Mouse (Mus musculus): ENCODE data around the gene 1600014C10Rik. TPM values are rescaled to one million over a fixed set of nuclear protein-coding genes. Genes with fewer than 3 reads are reported as not detected.

Gene 1600014C10Rik
- polyA plus RNA-seq, 1 experiment from 2014 or later, result 18.2 TPM

DNA sequence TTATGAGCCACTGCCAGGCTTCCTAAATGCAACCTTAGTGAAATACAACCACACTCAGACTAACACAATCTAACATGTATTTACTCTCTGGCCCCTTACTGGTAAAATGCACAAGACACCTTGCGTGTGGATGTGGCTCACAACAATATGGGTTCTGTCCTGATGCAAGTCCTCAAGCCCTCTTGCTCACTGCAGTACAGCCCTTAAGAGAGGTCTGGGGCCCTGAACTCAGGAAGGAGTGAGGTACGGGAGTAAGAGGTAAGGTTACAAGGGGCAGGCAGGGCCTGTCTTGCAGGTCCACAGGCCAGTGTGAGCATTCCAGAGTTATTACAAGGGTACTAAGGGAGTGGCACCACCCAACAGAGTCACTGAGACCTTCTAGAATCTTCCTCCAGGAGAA lies 43.2 kb downstream of the 1600014C10Rik start:
- Histone ChIP-seq H3K27ac (ENCODE audit: low read depth, low read length) (no peak overlapping the region; the same call in 1 of the 2 replicates), H3K27me3 (replicated peaks; ENCODE audit: control insufficient read depth, insufficient read depth, low read length) (peaks cover 14% of the 10 kb centered on the region; the same call in 1 of the 2 replicates), H3K4me1 (replicated peaks; ENCODE audit: control insufficient read depth, insufficient read depth, low read length) (no peaks in the 10 kb centered on the region), H3K4me2 (replicated peaks; ENCODE audit: low read depth) (peak overlapping the region; percentile 92; the same call in 1 of the 2 replicates), H3K36me3 (ENCODE audit: control insufficient read depth, insufficient read depth) (no peaks in the 10 kb centered on the region; the same call in 1 of the 2 replicates), H3K9me3 (ENCODE audit: control insufficient read depth) (no peaks in the 10 kb centered on the region), H3K4me3 (ENCODE audit: low read depth, low read length) (peak overlapping the region; percentile 72; the same call in 1 of the 2 replicates), H3K9ac (ENCODE audit: low read depth, low read length) (no peak overlapping the region)
- no peak for ATAC-seq
- WGBS, result 66% methylated on average over 2 of the region's 2 CpGs
- no peak for TF ChIP-seq CTCF (IDR thresholded peaks at IDR 0.05; ENCODE audit: low read depth)

DNA sequence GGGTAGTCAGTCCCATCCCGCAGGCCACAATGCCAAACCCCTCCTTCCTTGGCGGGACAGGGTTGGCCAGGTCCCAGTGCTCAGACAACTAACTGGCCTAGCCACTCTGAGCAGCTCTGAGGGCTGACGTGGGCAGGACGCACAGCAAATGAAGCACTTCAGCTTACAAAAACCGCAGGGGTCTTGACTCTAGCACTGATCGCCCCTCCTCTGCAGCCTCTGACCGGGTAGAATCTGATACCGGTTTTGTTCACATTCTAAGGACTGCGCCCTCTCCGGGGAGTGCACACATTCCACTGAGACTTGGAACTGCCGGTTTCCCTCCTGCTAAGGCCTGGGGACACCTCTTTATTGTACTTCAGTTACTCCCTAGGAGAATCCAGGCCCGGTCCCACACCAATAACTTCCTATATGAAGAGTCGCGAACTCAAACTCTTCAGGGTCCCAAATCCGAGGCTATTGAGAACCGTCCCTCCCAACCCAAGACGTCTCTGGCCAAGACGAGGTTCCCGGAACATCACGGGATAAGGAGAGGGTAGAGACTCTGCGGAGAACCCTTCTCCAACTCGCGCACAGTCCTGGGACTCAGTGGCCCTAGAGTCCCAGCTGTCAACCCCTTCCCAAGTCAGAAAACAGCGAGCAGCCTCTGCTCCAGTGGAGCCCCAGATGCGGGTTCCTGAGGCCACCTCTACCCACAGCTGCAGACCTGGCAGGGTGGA lies 44.3 kb downstream of the 1600014C10Rik start:
- Histone ChIP-seq H3K4me3 (ENCODE audit: low read depth, low read length) (peak overlapping the region; percentile 72), H3K4me1 (replicated peaks; ENCODE audit: control insufficient read depth, insufficient read depth, low read length) (no peaks in the 10 kb centered on the region), H3K9ac (ENCODE audit: low read depth, low read length) (peak overlapping the region; percentile 76), H3K27me3 (replicated peaks; ENCODE audit: control insufficient read depth, insufficient read depth, low read length) (peaks cover 14% of the 10 kb centered on the region; the same call in 1 of the 2 replicates), H3K36me3 (ENCODE audit: control insufficient read depth, insufficient read depth) (no peaks in the 10 kb centered on the region), H3K9me3 (ENCODE audit: control insufficient read depth) (no peaks in the 10 kb centered on the region), H3K4me2 (replicated peaks; ENCODE audit: low read depth) (peak overlapping the region; percentile 92), H3K27ac (ENCODE audit: low read depth, low read length) (peak overlapping the region; percentile 84)
- peak; percentile 44 for ATAC-seq
- TF ChIP-seq CTCF (IDR thresholded peaks at IDR 0.05; ENCODE audit: low read depth), result peak; percentile 51
- WGBS, result under 1% methylated on average over 25 of the region's 25 CpGs

DNA sequence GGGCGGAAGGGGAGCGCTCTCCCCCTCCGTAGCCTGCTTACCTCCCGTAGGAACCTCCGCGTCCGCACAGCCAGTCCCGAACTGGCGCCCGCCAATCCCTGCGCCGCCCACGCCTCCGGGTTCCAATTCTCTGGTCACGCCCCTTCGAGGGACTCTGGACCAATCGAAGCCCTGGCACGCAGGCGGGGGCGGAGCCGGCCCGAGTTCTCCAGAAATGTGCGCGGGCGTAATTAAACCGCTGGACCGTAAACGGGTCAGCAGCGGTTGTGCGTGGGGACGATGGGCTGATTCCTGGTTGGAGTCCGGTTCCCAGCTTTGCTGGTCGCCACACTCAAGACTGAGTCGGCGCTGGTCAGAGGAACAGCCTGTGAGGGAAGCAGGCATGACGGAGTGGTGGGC lies 44.9 kb downstream of the 1600014C10Rik start, which contains the start of gene Plekhf1:
Gene Plekhf1, minus strand, starts transcription at position 117 of the 399 bp plus-strand sequence.
- Histone ChIP-seq H3K9ac (ENCODE audit: low read depth, low read length) (peak within 1 kb of the TSS; percentile 76), H3K27ac (ENCODE audit: low read depth, low read length) (peak within 1 kb of the TSS; percentile 84), H3K9me3 (ENCODE audit: control insufficient read depth) (no peaks in the 10 kb centered on the region), H3K4me2 (replicated peaks; ENCODE audit: low read depth) (peak within 1 kb of the TSS; percentile 92), H3K27me3 (replicated peaks; ENCODE audit: control insufficient read depth, insufficient read depth, low read length) (peaks cover 14% of the 10 kb centered on the region; the same call in 1 of the 2 replicates), H3K36me3 (ENCODE audit: control insufficient read depth, insufficient read depth) (no peaks in the 10 kb centered on the region), H3K4me1 (replicated peaks; ENCODE audit: control insufficient read depth, insufficient read depth, low read length) (no peaks in the 10 kb centered on the region), H3K4me3 (ENCODE audit: low read depth, low read length) (peak within 1 kb of the TSS; percentile 72)
- TF ChIP-seq CTCF (IDR thresholded peaks at IDR 0.05; ENCODE audit: low read depth), result no peak
- ATAC-seq, result peak; percentile 92
- 0% methylated on average over 36 of the region's 36 CpGs for WGBS

GRCm38 (mm10) chr7:38228329-38228728 lies 45.3 kb downstream of the 1600014C10Rik start:
- Histone ChIP-seq H3K9ac (ENCODE audit: low read depth, low read length) (peak overlapping the region; percentile 76; the same call in 1 of the 2 replicates), H3K9me3 (ENCODE audit: control insufficient read depth) (no peaks in the 10 kb centered on the region), H3K4me1 (replicated peaks; ENCODE audit: control insufficient read depth, insufficient read depth, low read length) (no peaks in the 10 kb centered on the region), H3K4me2 (replicated peaks; ENCODE audit: low read depth) (peak overlapping the region; percentile 92), H3K27me3 (replicated peaks; ENCODE audit: control insufficient read depth, insufficient read depth, low read length) (peaks cover 14% of the 10 kb centered on the region; the same call in 1 of the 2 replicates), H3K4me3 (ENCODE audit: low read depth, low read length) (peak overlapping the region; percentile 72), H3K27ac (ENCODE audit: low read depth, low read length) (no peak overlapping the region), H3K36me3 (ENCODE audit: control insufficient read depth, insufficient read depth) (no peaks in the 10 kb centered on the region)
- WGBS, result 26% methylated on average over 8 of the region's 8 CpGs
- no peak for ATAC-seq
- no peak for TF ChIP-seq CTCF (IDR thresholded peaks at IDR 0.05; ENCODE audit: low read depth)

DNA sequence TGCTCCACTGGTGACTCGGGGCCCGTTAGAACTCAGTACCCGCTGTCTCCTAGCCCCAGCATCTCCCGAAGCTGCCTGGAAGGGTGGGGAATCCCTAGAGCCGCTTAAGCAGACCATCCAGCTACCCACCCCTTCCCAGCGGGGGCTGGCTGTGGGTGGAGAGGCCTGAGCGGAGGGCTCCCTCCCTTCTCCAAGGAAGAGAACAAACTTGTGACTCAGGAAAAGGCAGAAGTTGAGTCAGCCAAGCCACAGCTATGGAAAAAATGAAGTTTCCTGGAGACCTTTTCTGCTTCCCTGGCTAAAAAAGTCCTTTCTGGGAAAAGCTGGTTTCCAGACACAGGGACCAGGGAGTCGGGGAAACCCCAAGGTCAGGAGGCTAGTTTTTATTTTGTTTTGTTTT lies 47.3 kb downstream of the 1600014C10Rik start:
- Histone ChIP-seq H3K27ac (ENCODE audit: low read depth, low read length) (no peak overlapping the region), H3K9ac (ENCODE audit: low read depth, low read length) (no peak overlapping the region), H3K4me2 (replicated peaks; ENCODE audit: low read depth) (no peak overlapping the region), H3K4me3 (ENCODE audit: low read depth, low read length) (no peak overlapping the region), H3K36me3 (ENCODE audit: control insufficient read depth, insufficient read depth) (no peaks in the 10 kb centered on the region), H3K4me1 (replicated peaks; ENCODE audit: control insufficient read depth, insufficient read depth, low read length) (no peaks in the 10 kb centered on the region), H3K27me3 (replicated peaks; ENCODE audit: control insufficient read depth, insufficient read depth, low read length) (peaks cover 14% of the 10 kb centered on the region; the same call in 1 of the 2 replicates), H3K9me3 (ENCODE audit: control insufficient read depth) (no peaks in the 10 kb centered on the region)
- no peak for TF ChIP-seq CTCF (IDR thresholded peaks at IDR 0.05; ENCODE audit: low read depth)
- WGBS, result 24% methylated on average over 8 of the region's 8 CpGs
- ATAC-seq, result no peak

- no peak overlapping the region for H3K9ac ChIP-seq (ENCODE audit: low read depth, low read length)
- H3K9me3 ChIP-seq (ENCODE audit: control insufficient read depth), result no peaks in the 10 kb centered on the region
- 0 out of 2 replicates have a peak overlapping the region, but pooled peaks have one; percentile 21 for H3K27ac ChIP-seq (ENCODE audit: low read depth, low read length)
- no peaks in the 10 kb centered on the region for H3K27me3 ChIP-seq (replicated peaks; ENCODE audit: control insufficient read depth, insufficient read depth, low read length)
- H3K4me1 ChIP-seq (replicated peaks; ENCODE audit: control insufficient read depth, insufficient read depth, low read length), result peaks cover 5% of the 10 kb centered on the region; the same call in 1 of the 2 replicates
- H3K36me3 ChIP-seq (ENCODE audit: control insufficient read depth, insufficient read depth), result no peaks in the 10 kb centered on the region
- no peak for TF ChIP-seq CTCF (IDR thresholded peaks at IDR 0.05; ENCODE audit: low read depth)
- WGBS, result 26% methylated on average over 11 of the region's 11 CpGs
- peak; percentile 56 for ATAC-seq
- 0 out of 2 replicates have a peak overlapping the region, but pooled peaks have one; percentile 7 for H3K4me2 ChIP-seq (replicated peaks; ENCODE audit: low read depth)
- H3K4me3 ChIP-seq (ENCODE audit: low read depth, low read length), result no peak overlapping the region
These were observed 53.5 kb downstream of the 1600014C10Rik start for GRCm38 (mm10) chr7:38236400-38237105.

Measured in intestine, postnatal 0 days (tissue).